Mouse (Mus musculus) lung, postnatal 0 days (tissue): ENCODE results near the gene Tnfrsf22.

ENCODE experiments used
- CTCF ChIP-seq: IDR thresholded peaks from 2 replicates; pipeline ENCODE4 v1.5.1; 2016; ENCODE audit warnings: antibody characterized with exemption, mild to moderate bottlenecking
- EP300 ChIP-seq: IDR thresholded peaks from 2 replicates; pipeline ENCODE4 v1.6.1; 2016; ENCODE audit warnings: antibody characterized with exemption, mild to moderate bottlenecking, control low read depth

GRCm38 (mm10) chr7:143626178-143626577, 23.3 kb downstream of the Tnfrsf22 start:
- TF ChIP-seq CTCF: no peak
- TF ChIP-seq EP300: no peak
